Mouse (Mus musculus) G1E (cell line): ENCODE measurements around the gene Wfdc18. TPM values are rescaled to one million over a fixed set of nuclear protein-coding genes. Genes with fewer than 3 reads are reported as not detected.

Experiments used
- ATAC-seq: 2 replicates; pipeline ENCODE4 v1.8.0; 2016; ENCODE audit warnings: mild to moderate bottlenecking; ENCODE audit not compliant: insufficient number of reproducible peaks, poor library complexity, low FRiP score, severe bottlenecking; ENCODE audit errors: extremely low read depth
- DNase-seq: peaks from one replicate; pipeline ENCODE4 v3.0.0; 2012; ENCODE audit warnings: low spot score
- H3K27me3 ChIP-seq: 2 replicates; pipeline ENCODE4 v1.6.1; 2012; ENCODE audit warnings: mild to moderate bottlenecking, low read length, inconsistent platforms; ENCODE audit not compliant: insufficient read depth
- H3K36me3 ChIP-seq: replicated peaks from 2 replicates; pipeline ENCODE3; 2012; ENCODE audit warnings: mild to moderate bottlenecking, inconsistent platforms
- H3K4me1 ChIP-seq: 2 replicates; pipeline ENCODE4 v1.6.1; 2012; ENCODE audit warnings: low read depth, low read length, inconsistent platforms, mixed read lengths; ENCODE audit not compliant: insufficient read depth
- H3K4me3 ChIP-seq: 2 replicates; pipeline ENCODE4 v1.5.1; 2012; ENCODE audit warnings: low read depth, mild to moderate bottlenecking, inconsistent platforms, low read length, moderate library complexity, mixed read lengths
- H3K9me3 ChIP-seq: replicated peaks from 2 replicates; pipeline ENCODE4 v1.6.1; 2012; ENCODE audit warnings: inconsistent platforms
- CTCF ChIP-seq: IDR thresholded peaks from 2 replicates; pipeline ENCODE4 v1.5.1; 2012; ENCODE audit warnings: low read depth, low read length, inconsistent platforms, mixed read lengths
- GATA1 ChIP-seq: IDR thresholded peaks from 2 replicates; pipeline ENCODE4 v1.6.1; 2012; ENCODE audit warnings: borderline replicate concordance, low read length, inconsistent platforms, mixed read lengths
- GATA2 ChIP-seq: IDR thresholded peaks from 2 replicates; pipeline ENCODE4 v1.6.1; 2012; ENCODE audit warnings: low read depth, low read length, inconsistent platforms, borderline replicate concordance
- POLR2AphosphoS5 ChIP-seq: IDR thresholded peaks from 2 replicates; pipeline ENCODE4 v1.6.1; 2012; ENCODE audit warnings: low read depth, low read length, inconsistent platforms; ENCODE audit not compliant: insufficient replicate concordance
- TAL1 ChIP-seq: conservative IDR thresholded peaks from 2 replicates; pipeline ENCODE4 v1.6.1; 2012; ENCODE audit warnings: low read depth, low read length, inconsistent platforms, mixed read lengths
- polyA plus RNA-seq: library from polyadenylated mRNA; stranded (reverse); fragments of >175 nt; gene quantifications from 2 replicates; pipeline ENCODE4 v1.2.3, GENCODE M21; 2012
- total RNA-seq, 2 experiments: library from RNA; stranded (forward) in 1 of 2; stranded (reverse) in 1 of 2; fragments of 200-1000 nt in 1 of 2; fragments of >200 nt in 1 of 2; fragmentation: Nextera tagmentation in 1 of 2; gene quantifications; 2 replicates each; pipeline ENCODE4 v1.2.3; 2014 to 2017

The Wfdc18 gene
- total and polyA plus RNA-seq, 3 experiments, result not detected

DNA sequence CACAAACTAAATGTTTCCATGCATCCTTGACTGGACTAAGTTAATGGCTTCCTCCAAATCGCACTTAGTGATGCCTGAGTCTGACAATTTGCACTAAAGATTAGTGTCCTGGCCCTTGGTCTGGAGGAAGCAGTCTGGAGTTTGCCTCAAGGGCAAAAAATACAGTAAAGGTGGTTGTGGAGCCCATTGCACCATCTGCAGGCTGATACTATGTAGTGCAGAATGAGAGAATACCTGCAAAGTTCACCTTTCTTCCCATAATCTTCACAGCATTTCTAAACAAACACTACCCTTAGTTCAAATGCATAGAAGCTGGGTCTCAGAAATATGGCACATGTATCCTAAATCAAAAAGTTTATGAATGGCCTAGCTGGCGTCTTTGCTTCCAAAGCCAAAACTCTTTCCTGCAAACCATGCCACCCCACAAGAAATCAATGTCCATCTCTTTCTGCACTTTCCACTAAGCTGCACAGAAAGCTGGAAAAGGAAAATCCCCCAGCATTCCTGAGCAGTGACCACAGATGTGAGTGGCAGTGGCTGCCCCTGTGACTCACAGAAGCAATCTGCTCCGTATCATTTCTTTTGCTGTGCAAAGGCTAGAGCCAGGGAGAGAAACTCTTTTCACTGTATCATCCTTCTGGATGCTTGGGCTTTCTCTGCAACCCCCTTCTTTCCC is 20.1 kb downstream of the Wfdc18 start:
- Histone ChIP-seq H3K27me3 (no peaks in the 10 kb centered on the region), H3K4me3 (no peak overlapping the region), H3K9me3 (no peaks in the 10 kb centered on the region), H3K4me1 (no peaks in the 10 kb centered on the region), H3K36me3 (no peaks in the 10 kb centered on the region)
- ATAC-seq, result no peak
- DNase-seq, result no peak
- TF ChIP-seq POLR2AphosphoS5, result no peak

DNA sequence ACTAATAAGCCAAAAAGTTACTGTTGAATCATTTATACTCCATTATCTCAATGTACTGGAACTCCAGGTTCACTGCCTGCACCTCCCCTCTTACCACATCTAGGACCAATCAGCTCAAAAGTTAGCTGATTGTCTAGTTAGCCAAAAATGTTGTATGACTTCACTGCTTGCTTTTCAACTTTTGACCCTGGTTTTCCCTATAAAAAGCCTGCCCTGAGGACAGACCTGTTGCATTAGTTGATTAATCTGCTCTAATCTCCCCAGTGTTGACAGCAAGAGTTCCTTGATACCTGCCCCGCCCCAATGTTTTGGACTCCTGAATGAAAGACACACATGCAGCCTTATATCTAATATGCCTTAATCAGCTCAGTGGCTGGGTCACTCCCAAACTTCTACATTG is 22.3 kb downstream of the Wfdc18 start:
- ATAC-seq (no peak), DNase-seq (no peak)
- TF ChIP-seq GATA1, result no peak
- TF ChIP-seq GATA2, result no peak
- TF ChIP-seq TAL1, result no peak
- TF ChIP-seq CTCF, result no peak
- TF ChIP-seq POLR2AphosphoS5, result no peak

DNA sequence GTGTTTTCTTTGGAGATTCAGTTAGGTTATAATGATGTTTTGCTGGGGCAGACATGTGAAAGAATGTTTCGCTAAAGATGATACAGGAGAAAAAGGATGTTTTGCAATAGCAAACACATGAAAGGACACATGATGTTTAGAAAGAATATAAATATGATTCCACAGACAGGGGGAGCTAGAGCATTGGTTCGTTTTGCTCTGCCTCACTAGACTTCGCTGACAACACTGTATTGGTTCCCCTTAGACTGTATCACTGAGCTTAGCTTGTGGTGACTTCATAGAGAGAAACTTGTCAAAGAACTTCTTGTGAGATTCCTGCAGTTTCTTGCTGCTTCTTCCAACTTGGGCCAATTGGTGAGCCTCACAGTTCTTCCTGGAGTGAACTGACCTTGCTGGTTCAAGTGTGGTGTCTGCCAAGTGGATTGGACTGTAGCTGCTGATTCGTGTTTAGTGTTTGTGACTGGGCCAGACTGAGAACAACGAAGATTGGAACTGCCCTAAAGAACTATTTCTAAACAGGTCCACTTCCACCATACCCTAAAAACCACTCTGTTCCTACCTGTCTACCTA is 24.3 kb downstream of the Wfdc18 start:
- Histone ChIP-seq H3K4me1 (no peaks in the 10 kb centered on the region), H3K4me3 (no peak overlapping the region), H3K36me3 (no peaks in the 10 kb centered on the region), H3K9me3 (no peaks in the 10 kb centered on the region), H3K27me3 (peaks cover 3% of the 10 kb centered on the region; the same call in 1 of the 2 replicates)
- DNase-seq (no peak), ATAC-seq (no peak)
- no peak for TF ChIP-seq GATA1
- TF ChIP-seq GATA2, result no peak
- TF ChIP-seq TAL1, result no peak
- no peak for TF ChIP-seq POLR2AphosphoS5
- no peak for TF ChIP-seq CTCF

More for the DNA sequence above, 22.3 kb downstream of the Wfdc18 start:
- peaks cover 3% of the 10 kb centered on the region; the same call in 1 of the 2 replicates for H3K27me3 ChIP-seq
- no peaks in the 10 kb centered on the region for H3K4me1 ChIP-seq
- H3K4me3 ChIP-seq, result no peak overlapping the region
- no peaks in the 10 kb centered on the region for H3K36me3 ChIP-seq
- H3K9me3 ChIP-seq, result no peaks in the 10 kb centered on the region

DNA sequence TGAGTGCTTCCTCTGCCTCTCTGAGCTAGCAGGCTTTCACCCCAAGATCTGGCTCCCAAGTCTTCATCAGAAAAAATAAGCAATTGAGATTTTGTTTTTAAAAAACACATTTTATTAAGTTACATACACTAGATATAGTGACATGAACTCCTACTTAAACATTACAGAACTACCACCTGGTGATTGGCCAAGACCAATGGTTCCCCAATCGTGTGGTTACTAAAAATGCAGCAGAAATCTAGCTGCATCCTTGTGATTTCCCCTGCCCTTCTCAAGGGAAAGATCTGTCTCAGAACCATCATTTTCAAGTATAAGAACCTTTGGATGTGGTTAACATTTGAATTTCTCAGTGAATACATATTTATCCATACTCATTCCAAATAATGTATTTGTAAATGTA is 25.4 kb downstream of the Wfdc18 start:
- TF ChIP-seq TAL1 (no peak), POLR2AphosphoS5 (no peak), GATA1 (no peak), GATA2 (no peak), CTCF (no peak)
- ATAC-seq, result no peak
- no peaks in the 10 kb centered on the region for H3K9me3 ChIP-seq
- H3K4me3 ChIP-seq, result no peak overlapping the region
- H3K4me1 ChIP-seq, result 0 out of 2 replicates have a peak, but pooled peaks cover 2% of the 10 kb centered on the region
- H3K27me3 ChIP-seq, result peaks cover 6% of the 10 kb centered on the region
- no peak for DNase-seq
- H3K36me3 ChIP-seq, result no peaks in the 10 kb centered on the region

DNA sequence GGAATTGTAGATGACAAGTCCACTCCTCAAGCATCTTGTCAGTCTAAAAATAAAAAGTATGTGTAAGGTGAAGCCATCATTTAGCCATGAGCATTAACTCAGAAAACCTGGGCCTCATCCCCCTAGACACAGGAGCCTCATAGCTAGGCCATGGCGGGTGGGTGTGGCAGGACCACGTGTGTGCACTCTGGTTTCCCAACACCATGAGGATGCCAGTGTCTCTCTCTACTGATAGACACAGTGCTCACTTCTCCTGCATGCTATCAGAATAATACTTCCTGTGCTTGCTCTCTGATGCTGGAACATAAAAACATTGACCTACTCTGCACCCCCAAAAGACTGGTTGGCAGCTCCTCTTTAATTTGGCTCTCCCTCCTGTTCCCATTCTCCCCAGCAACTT is 27.1 kb downstream of the Wfdc18 start:
- no peaks in the 10 kb centered on the region for H3K36me3 ChIP-seq
- H3K4me1 ChIP-seq, result 0 out of 2 replicates have a peak, but pooled peaks cover 2% of the 10 kb centered on the region
- no peak for TF ChIP-seq GATA1
- no peak for TF ChIP-seq GATA2
- TF ChIP-seq CTCF, result no peak
- TF ChIP-seq TAL1, result no peak
- no peak for TF ChIP-seq POLR2AphosphoS5
- H3K4me3 ChIP-seq, result no peak overlapping the region
- peaks cover 15% of the 10 kb centered on the region for H3K27me3 ChIP-seq
- H3K9me3 ChIP-seq, result no peaks in the 10 kb centered on the region
- ATAC-seq (no peak), DNase-seq (no peak)

DNA sequence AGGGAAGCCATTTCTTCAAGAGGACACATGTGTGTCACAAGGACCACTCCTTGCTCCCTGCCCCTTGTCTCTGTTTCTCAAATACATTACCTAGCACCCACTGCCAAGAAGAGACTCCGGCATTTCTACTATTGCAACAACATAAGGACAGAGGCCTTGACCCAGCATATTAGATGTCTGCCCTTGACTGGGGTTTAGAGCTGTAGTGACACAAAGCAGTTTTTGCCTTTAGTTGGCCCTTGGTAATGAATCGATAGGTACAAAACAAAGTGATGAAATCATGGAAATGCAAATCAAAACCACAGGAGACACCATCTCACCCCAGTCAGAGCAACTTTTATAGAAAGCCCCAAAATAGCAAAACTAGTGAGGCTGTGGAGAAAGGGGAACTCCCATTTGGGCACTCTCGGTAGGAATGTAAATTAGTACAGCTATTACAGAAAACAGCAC is 28.3 kb downstream of the Wfdc18 start:
- H3K27me3 ChIP-seq, result peaks cover 21% of the 10 kb centered on the region
- DNase-seq (no peak), ATAC-seq (no peak)
- H3K4me1 ChIP-seq, result 0 out of 2 replicates have a peak, but pooled peaks cover 2% of the 10 kb centered on the region
- H3K9me3 ChIP-seq, result no peaks in the 10 kb centered on the region
- no peak for TF ChIP-seq POLR2AphosphoS5
- no peak for TF ChIP-seq TAL1
- TF ChIP-seq CTCF, result no peak
- TF ChIP-seq GATA2, result no peak
- TF ChIP-seq GATA1, result no peak
- H3K36me3 ChIP-seq, result no peaks in the 10 kb centered on the region
- H3K4me3 ChIP-seq, result no peak overlapping the region
